Mouse (Mus musculus): ENCODE data around the gene Borcs6.

DNA sequence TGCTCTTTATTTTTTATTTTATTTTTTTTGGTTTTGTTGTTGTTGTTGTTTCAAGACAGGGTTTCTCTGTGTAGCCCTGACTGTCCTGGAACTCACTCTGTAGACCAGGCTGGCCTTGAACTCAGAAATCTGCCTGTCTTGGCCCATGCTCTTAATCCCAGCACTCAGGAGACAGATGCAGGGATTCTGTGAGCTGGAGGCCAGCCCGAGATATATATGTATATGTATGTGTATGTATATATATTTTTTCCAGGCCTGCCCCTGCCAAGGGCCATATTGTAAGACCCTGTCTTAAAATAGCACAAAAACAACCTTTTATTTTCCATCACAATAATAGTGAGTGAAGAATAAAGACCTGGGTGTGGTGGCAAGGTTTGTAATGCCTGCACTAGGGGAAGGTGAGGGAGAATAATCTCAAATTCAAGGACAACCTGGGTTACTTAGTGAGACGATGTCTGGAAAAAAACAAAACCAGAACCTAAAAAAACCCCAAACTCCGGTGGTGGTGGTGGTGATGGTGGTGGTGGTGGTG, 5.9 kb downstream of the Borcs6 start:
- TF ChIP-seq MYOD1 (IDR thresholded peaks at IDR 0.05; ENCODE audit: control insufficient read depth, insufficient read length, low read depth) (no peak), CTCF (IDR thresholded peaks at IDR 0.05; ENCODE audit: control insufficient read depth, insufficient read depth, insufficient read length) (no peak), MAX (IDR thresholded peaks at IDR 0.05) (no peak), USF1 (IDR thresholded peaks at IDR 0.05; ENCODE audit: low read depth) (no peak), MYOG (IDR thresholded peaks at IDR 0.05; ENCODE audit: control insufficient read depth, extremely low read depth, insufficient read length) (no peak), CEBPB (IDR thresholded peaks at IDR 0.05; ENCODE audit: low read depth) (no peak), FOSL1 (IDR thresholded peaks at IDR 0.05; ENCODE audit: insufficient read depth, low read length, poor library complexity, severe bottlenecking) (no peak)
